Mouse (Mus musculus) heart, postnatal 0 days (tissue): ENCODE data around the gene Pigk. TPM values are rescaled to one million over a fixed set of nuclear protein-coding genes. Genes with fewer than 3 reads are reported as not detected.

ENCODE experiments used
- ATAC-seq: fragments of 200-750 bp; cut with Nextera tagmentation; 2 replicates; pipeline ENCODE4 v1.8.0; 2017; ENCODE audit warnings: low read depth, moderate number of reproducible peaks, moderate library complexity; ENCODE audit not compliant: insufficient read depth
- DNase-seq: peaks from one replicate; pipeline ENCODE4 v3.0.0-alpha.2; 2016; ENCODE audit warnings: low spot score
- H3K27ac ChIP-seq: fragments of 300-500 bp; sonication (generic); 2 replicates; pipeline ENCODE4 v1.5.1; 2014; ENCODE audit warnings: low read depth, mild to moderate bottlenecking
- H3K27me3 ChIP-seq: fragments of 300-500 bp; sonication (generic); 2 replicates; pipeline ENCODE4 v1.6.1; 2014; ENCODE audit warnings: low read length, mixed read lengths; ENCODE audit not compliant: control insufficient read depth, insufficient read depth
- H3K36me3 ChIP-seq: fragments of 300-500 bp; sonication (generic); replicated peaks from 2 replicates; pipeline ENCODE4 v1.6.1; 2014; ENCODE audit warnings: low read length, mixed read lengths; ENCODE audit not compliant: control insufficient read depth, insufficient read depth
- H3K4me1 ChIP-seq: fragments of 300-500 bp; sonication (generic); 2 replicates; pipeline ENCODE4 v1.6.1; 2014; ENCODE audit warnings: antibody characterized with exemption; ENCODE audit not compliant: control insufficient read depth, insufficient read depth
- H3K4me2 ChIP-seq: fragments of 300-500 bp; sonication (generic); 2 replicates; pipeline ENCODE4 v1.6.1; 2014; ENCODE audit warnings: low read depth, mild to moderate bottlenecking, low read length, moderate library complexity
- H3K4me3 ChIP-seq: fragments of 300-500 bp; sonication (generic); 2 replicates; pipeline ENCODE4 v1.5.1; 2014; ENCODE audit warnings: low read depth, low read length
- H3K9ac ChIP-seq: fragments of 300-500 bp; sonication (generic); replicated peaks from 2 replicates; pipeline ENCODE4 v1.6.1; 2014; ENCODE audit warnings: low read depth, low read length, mixed read lengths
- H3K9me3 ChIP-seq: fragments of 300-500 bp; sonication (generic); replicated peaks from 2 replicates; pipeline ENCODE4 v1.6.1; 2016; ENCODE audit warnings: low read length; ENCODE audit not compliant: control insufficient read depth
- CTCF ChIP-seq: IDR thresholded peaks from 2 replicates; pipeline ENCODE4 v1.5.1; 2016; ENCODE audit warnings: antibody characterized with exemption, control low read depth, low read depth
- EP300 ChIP-seq: IDR thresholded peaks from 2 replicates; pipeline ENCODE4 v1.6.1; 2016; ENCODE audit warnings: antibody characterized with exemption, low read depth
- WGBS: fragments of 180-500 bp; shearing (Covaris S2); extraction: QIAGEN DNeasy Blood & Tissue Kit; methylation state at CpG from one replicate; pipeline ENCODE4 v1.1.7; 2014; 5-methylcytosine and 5-hydroxymethylcytosine counted together
- polyA plus RNA-seq: library from polyadenylated mRNA; unstranded; fragments of >200 nt; fragmentation: Nextera tagmentation; extraction: Ambion mirVana; gene quantifications from 2 replicates; pipeline ENCODE4 v1.2.1, GENCODE M21; 2015
- total RNA-seq: library from RNA; depleted of rRNA; stranded (reverse); fragments of >200 nt; gene quantifications from 2 replicates; pipeline ENCODE4 v1.2.3, GENCODE M21; 2014; ENCODE audit warnings: low replicate concordance

Gene Pigk
- total and polyA plus RNA-seq, 2 experiments from 2014 or later, result 17.8 to 28.4 TPM

- TF ChIP-seq CTCF (no peak), EP300 (no peak)
- ATAC-seq (no peak), DNase-seq (no peak)
- no peak overlapping the region for H3K27ac ChIP-seq
- H3K9ac ChIP-seq, result no peak overlapping the region
- no peaks in the 10 kb centered on the region for H3K4me1 ChIP-seq
- H3K27me3 ChIP-seq, result no peaks in the 10 kb centered on the region
- H3K9me3 ChIP-seq, result no peaks in the 10 kb centered on the region
- H3K36me3 ChIP-seq, result no peaks in the 10 kb centered on the region
- H3K4me2 ChIP-seq, result no peak overlapping the region
- 82% methylated on average over 8 of the region's 8 CpGs for WGBS
- H3K4me3 ChIP-seq, result no peak overlapping the region
Observed at GRCm38 (mm10) chr3:152761661-152762060, 47.8 kb downstream of the Pigk start.

- Histone ChIP-seq H3K4me3 (no peak overlapping the region), H3K27me3 (no peaks in the 10 kb centered on the region), H3K36me3 (no peaks in the 10 kb centered on the region), H3K9ac (no peak overlapping the region), H3K9me3 (no peaks in the 10 kb centered on the region), H3K4me1 (no peaks in the 10 kb centered on the region), H3K27ac (no peak overlapping the region), H3K4me2 (no peak overlapping the region)
- ATAC-seq, result no peak
- WGBS, result 88% methylated on average over 8 of the region's 8 CpGs
- no peak for DNase-seq
- no peak for TF ChIP-seq EP300
- no peak for TF ChIP-seq CTCF
Observed at GRCm38 (mm10) chr3:152762302-152762701, 48.4 kb downstream of the Pigk start.

- H3K9me3 ChIP-seq, result no peaks in the 10 kb centered on the region
- no peak for TF ChIP-seq EP300
- TF ChIP-seq CTCF, result peak; percentile 51
- H3K4me3 ChIP-seq, result peak overlapping the region; percentile 47
- peaks cover 7% of the 10 kb centered on the region; the same call in 1 of the 2 replicates for H3K36me3 ChIP-seq
- DNase-seq, result peak; percentile 63
- H3K4me1 ChIP-seq, result no peaks in the 10 kb centered on the region
- H3K27me3 ChIP-seq, result no peaks in the 10 kb centered on the region
- H3K4me2 ChIP-seq, result peak overlapping the region; percentile 66
- WGBS, result 16% methylated on average over 26 of the region's 26 CpGs
- H3K27ac ChIP-seq, result peak overlapping the region; percentile 46
- 0 out of 2 replicates have a peak overlapping the region, but pooled peaks have one; percentile 12 for H3K9ac ChIP-seq
- peak; percentile 73 for ATAC-seq
Observed at GRCm38 (mm10) chr3:152763139-152763882, 49.4 kb downstream of the Pigk start.

GRCm38 (mm10) chr3:152764516-152765312 is 50.8 kb downstream of the Pigk start:
- DNase-seq, result peak; percentile 12
- Histone ChIP-seq H3K4me2 (no peak overlapping the region), H3K4me3 (no peak overlapping the region), H3K27me3 (no peaks in the 10 kb centered on the region), H3K9me3 (no peaks in the 10 kb centered on the region), H3K27ac (no peak overlapping the region), H3K36me3 (peaks cover 17% of the 10 kb centered on the region; the same call in 1 of the 2 replicates), H3K4me1 (no peaks in the 10 kb centered on the region), H3K9ac (no peak overlapping the region)
- ATAC-seq, result peak; percentile 22; the same call in 1 of the 2 replicates
- TF ChIP-seq CTCF (no peak), EP300 (no peak)
- 53% methylated on average over 8 of the region's 8 CpGs for WGBS

GRCm38 (mm10) chr3:152767485-152767884 is 53.6 kb downstream of the Pigk start:
- Histone ChIP-seq H3K4me3 (no peak overlapping the region), H3K4me1 (no peaks in the 10 kb centered on the region), H3K27me3 (no peaks in the 10 kb centered on the region), H3K9ac (no peak overlapping the region), H3K27ac (no peak overlapping the region), H3K4me2 (no peak overlapping the region), H3K36me3 (peaks cover 21% of the 10 kb centered on the region; the same call in 1 of the 2 replicates), H3K9me3 (no peaks in the 10 kb centered on the region)
- ATAC-seq, result no peak
- TF ChIP-seq EP300 (no peak), CTCF (no peak)
- 56% methylated on average over 11 of the region's 11 CpGs for WGBS
- DNase-seq, result no peak
